Mouse (Mus musculus) hindbrain, embryonic 15.5 days (tissue): ENCODE measurements around the gene Ctnnal1. TPM values are rescaled to one million over a fixed set of nuclear protein-coding genes. Genes with fewer than 3 reads are reported as not detected.
A peak's percentile ranks its signal among the peaks of the same experiment; 100 is the strongest.

Experiments
- ATAC-seq: fragments of 200-750 bp; cut with Nextera tagmentation; 2 replicates; pipeline ENCODE4 v1.8.0; 2017; ENCODE audit warnings: low read depth, moderate number of reproducible peaks, moderate TSS enrichment; ENCODE audit not compliant: low FRiP score
- H3K27ac ChIP-seq: fragments of 300-500 bp; sonication (generic); replicated peaks from 2 replicates; pipeline ENCODE4 v1.5.1; 2015; ENCODE audit warnings: mild to moderate bottlenecking, inconsistent platforms
- H3K27me3 ChIP-seq: fragments of 300-500 bp; sonication (generic); 2 replicates; pipeline ENCODE4 v1.6.1; 2015; ENCODE audit warnings: control low read depth, inconsistent platforms
- H3K36me3 ChIP-seq: fragments of 300-500 bp; sonication (generic); 2 replicates; pipeline ENCODE4 v1.6.1; 2015; ENCODE audit warnings: control low read depth, inconsistent platforms
- H3K4me1 ChIP-seq: fragments of 300-500 bp; sonication (generic); replicated peaks from 2 replicates; pipeline ENCODE4 v1.6.1; 2015; ENCODE audit warnings: control low read depth, inconsistent platforms
- H3K4me2 ChIP-seq: fragments of 300-500 bp; sonication (generic); 2 replicates; pipeline ENCODE4 v1.6.1; 2015; ENCODE audit warnings: moderate library complexity, mild to moderate bottlenecking, inconsistent platforms
- H3K4me3 ChIP-seq: fragments of 300-500 bp; sonication (generic); 2 replicates; pipeline ENCODE4 v1.5.1; 2015; ENCODE audit warnings: mild to moderate bottlenecking, inconsistent platforms
- H3K9ac ChIP-seq: fragments of 300-500 bp; sonication (generic); 2 replicates; pipeline ENCODE4 v1.6.1; 2015; ENCODE audit warnings: inconsistent platforms
- H3K9me3 ChIP-seq: fragments of 300-500 bp; sonication (generic); 2 replicates; pipeline ENCODE4 v1.6.1; 2016; ENCODE audit warnings: control low read depth, inconsistent platforms
- WGBS: fragments of 180-500 bp; shearing (Covaris S2); methylation state at CpG from one replicate; pipeline ENCODE4 v1.1.7; 2015; 5-methylcytosine and 5-hydroxymethylcytosine counted together
- polyA plus RNA-seq: library from polyadenylated mRNA; unstranded; fragments of >200 nt; fragmentation: Nextera tagmentation; extraction: Ambion mirVana; gene quantifications from 2 replicates; pipeline ENCODE4 v1.2.1, GENCODE M21; 2015

Gene Ctnnal1
- polyA plus RNA-seq, 1 experiment from 2014 or later, result 15.7 TPM

DNA sequence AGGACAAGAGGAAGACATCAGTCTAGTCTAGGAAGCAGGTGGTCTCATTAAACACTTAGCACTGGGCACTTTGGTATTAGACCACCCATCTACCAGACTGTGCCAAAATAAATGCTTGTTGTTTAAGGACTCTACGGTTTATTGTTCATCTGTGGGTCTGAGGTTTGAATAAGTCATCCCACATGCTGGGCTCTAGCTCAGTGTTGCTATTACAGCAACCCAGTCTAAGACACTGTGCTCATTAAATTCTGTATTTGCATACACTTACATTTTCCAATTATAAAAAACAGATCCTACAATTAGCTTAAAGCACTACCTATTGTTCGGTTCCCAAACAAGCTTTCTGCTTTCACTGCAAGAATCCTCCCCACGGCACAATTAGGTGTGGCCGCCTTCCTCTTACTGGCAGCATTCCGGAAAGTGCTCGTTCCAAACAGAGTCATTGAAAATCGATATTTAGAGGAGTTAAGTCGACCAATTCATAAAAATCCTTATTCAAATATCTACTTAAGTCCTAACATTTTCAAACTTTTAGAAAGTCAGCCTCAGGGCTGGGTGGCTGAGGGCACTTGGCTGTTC is 8.5 kb downstream of the Ctnnal1 start:
- Histone ChIP-seq H3K36me3 (no peaks in the 10 kb centered on the region), H3K27ac (no peak overlapping the region), H3K4me2 (no peak overlapping the region), H3K4me1 (peaks cover 4% of the 10 kb centered on the region; the same call in 1 of the 2 replicates), H3K9me3 (no peaks in the 10 kb centered on the region), H3K27me3 (no peaks in the 10 kb centered on the region), H3K4me3 (no peak overlapping the region), H3K9ac (no peak overlapping the region)
- 82% methylated on average over 8 of the region's 8 CpGs for WGBS
- ATAC-seq, result peak; percentile 61; the same call in 1 of the 2 replicates

DNA sequence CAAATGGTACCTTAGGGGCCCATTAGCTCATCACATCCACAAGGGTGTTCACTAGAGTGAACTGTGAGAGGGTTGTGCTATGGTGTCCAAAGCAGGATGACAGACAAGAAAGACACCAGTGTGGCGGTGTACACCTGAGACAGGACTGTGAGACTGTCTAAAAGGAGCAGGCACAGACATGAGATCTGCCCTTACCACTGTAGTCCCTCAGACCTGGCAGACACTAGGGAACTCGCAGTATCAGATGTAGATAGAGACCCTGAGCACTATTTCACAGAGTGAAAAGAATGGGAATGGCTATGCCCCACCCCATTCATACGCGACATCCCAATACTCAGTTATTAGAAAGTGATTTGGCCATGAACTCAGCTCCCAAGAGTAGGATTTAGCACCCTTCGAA is 9.1 kb downstream of the Ctnnal1 start:
- Histone ChIP-seq H3K27ac (no peak overlapping the region), H3K36me3 (no peaks in the 10 kb centered on the region), H3K27me3 (no peaks in the 10 kb centered on the region), H3K4me2 (no peak overlapping the region), H3K9me3 (no peaks in the 10 kb centered on the region), H3K9ac (no peak overlapping the region), H3K4me1 (peaks cover 4% of the 10 kb centered on the region; the same call in 1 of the 2 replicates), H3K4me3 (no peak overlapping the region)
- peak; percentile 54; the same call in 1 of the 2 replicates for ATAC-seq
- 93% methylated on average over 5 of the region's 5 CpGs for WGBS

DNA sequence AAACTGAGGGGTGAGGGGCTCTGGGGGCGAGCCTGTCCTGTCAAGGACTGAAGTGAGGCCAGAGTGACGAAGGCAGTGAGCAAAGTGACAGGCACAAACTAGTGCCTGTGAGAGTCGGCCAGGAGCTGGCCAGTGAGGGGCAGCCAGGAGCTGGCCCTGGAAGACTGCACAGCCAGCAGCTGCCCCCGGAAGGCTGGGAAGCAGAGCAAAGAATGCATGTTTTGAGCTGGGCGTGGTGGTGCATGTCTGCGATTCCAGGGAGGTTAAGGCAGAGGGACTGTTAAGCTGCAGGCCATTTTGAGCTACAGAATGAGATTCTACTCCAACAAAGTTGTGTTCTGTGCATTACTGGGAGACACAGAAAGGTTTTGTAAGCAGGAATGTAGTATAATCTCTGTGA is 14.3 kb downstream of the Ctnnal1 start:
- H3K9ac ChIP-seq, result no peak overlapping the region
- H3K9me3 ChIP-seq, result no peaks in the 10 kb centered on the region
- H3K36me3 ChIP-seq, result peaks cover 2% of the 10 kb centered on the region; the same call in 1 of the 2 replicates
- no peak overlapping the region for H3K27ac ChIP-seq
- no peak overlapping the region for H3K4me3 ChIP-seq
- H3K4me1 ChIP-seq, result peaks cover 8% of the 10 kb centered on the region; the same call in 1 of the 2 replicates
- 37% methylated on average over 6 of the region's 6 CpGs for WGBS
- no peak overlapping the region for H3K4me2 ChIP-seq
- ATAC-seq, result no peak
- no peaks in the 10 kb centered on the region for H3K27me3 ChIP-seq

DNA sequence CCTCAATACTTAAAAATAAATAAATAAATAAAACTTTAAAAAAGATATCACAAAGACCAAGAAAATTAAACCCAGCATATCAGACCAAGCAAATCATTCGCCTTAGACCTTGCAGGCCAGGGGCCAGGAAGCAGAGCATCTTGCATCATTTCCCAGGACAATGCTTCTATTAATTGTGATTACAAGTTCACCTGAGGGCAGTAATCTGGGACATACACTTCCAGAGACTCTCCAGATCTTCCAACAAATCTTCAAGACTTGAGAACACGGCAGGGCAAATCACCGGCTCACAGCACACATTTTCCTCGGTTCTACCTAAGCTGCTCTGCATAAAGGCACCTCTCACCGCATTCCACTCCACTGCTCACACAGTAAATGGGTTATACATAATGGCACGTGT is 16.9 kb downstream of the Ctnnal1 start:
- H3K4me3 ChIP-seq, result no peak overlapping the region
- no peak for ATAC-seq
- H3K4me1 ChIP-seq, result peaks cover 4% of the 10 kb centered on the region; the same call in 1 of the 2 replicates
- peaks cover 21% of the 10 kb centered on the region for H3K36me3 ChIP-seq
- H3K27me3 ChIP-seq, result no peaks in the 10 kb centered on the region
- H3K4me2 ChIP-seq, result no peak overlapping the region
- H3K9ac ChIP-seq, result no peak overlapping the region
- H3K9me3 ChIP-seq, result no peaks in the 10 kb centered on the region
- H3K27ac ChIP-seq, result no peak overlapping the region
- WGBS, result 90% methylated on average over 6 of the region's 6 CpGs

DNA sequence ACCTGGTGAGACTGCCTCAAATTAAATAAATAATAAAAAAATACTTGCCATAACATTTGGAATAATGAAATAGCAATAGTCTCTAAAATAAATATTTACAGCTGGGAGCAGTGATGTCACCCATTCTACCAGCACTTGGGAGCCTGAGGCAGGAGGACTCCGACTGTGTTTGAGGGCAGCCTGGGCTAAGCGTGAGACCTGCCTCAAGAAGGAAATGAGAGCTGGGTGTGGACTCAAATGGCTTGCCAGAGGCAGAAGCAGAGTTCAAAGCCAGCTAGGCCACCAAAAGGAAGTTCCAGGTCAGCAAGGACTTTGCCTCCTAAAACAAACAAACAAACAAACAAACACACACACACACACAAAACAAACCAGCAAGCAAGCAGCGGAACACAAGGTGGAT is 17.6 kb downstream of the Ctnnal1 start:
- Histone ChIP-seq H3K27ac (no peak overlapping the region), H3K9me3 (no peaks in the 10 kb centered on the region), H3K36me3 (peaks cover 22% of the 10 kb centered on the region), H3K4me1 (peaks cover 4% of the 10 kb centered on the region; the same call in 1 of the 2 replicates), H3K4me2 (no peak overlapping the region), H3K27me3 (no peaks in the 10 kb centered on the region), H3K9ac (no peak overlapping the region), H3K4me3 (no peak overlapping the region)
- no peak for ATAC-seq
- 100% methylated on average over 3 of the region's 3 CpGs for WGBS

DNA sequence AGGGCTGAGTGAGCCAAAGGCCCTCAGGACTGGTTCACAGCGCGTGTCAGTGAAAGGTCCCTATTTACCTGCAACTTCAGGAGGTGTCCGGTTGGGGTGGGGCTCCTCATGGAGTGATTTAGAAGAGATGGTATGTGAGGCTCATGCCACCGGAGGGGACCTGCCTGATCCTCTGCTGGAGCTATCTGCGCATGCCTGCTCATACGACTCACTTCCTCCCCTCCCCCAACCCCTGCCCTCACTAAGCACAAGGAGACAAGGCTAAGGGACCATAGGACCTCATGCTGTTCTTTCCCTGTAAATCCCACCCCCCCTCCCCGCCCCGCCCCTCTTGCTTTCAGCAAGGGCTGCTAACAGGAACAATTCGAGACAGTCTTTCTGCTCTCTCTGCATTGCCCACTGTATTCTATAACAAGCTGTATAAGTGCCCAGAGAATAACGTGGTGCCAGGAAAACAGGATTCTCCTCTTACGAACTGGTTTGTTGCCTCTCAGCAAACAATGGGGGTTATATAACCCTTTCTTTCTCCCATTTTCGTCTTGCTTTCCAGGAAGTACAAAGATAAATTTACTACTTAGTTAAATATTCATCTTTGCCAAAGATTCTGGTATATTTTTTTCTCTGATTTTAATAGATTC is 19.0 kb downstream of the Ctnnal1 start:
- H3K27ac ChIP-seq, result no peak overlapping the region
- H3K4me2 ChIP-seq, result no peak overlapping the region
- WGBS, result 65% methylated on average over 12 of the region's 12 CpGs
- H3K4me3 ChIP-seq, result no peak overlapping the region
- H3K27me3 ChIP-seq, result no peaks in the 10 kb centered on the region
- peaks cover 4% of the 10 kb centered on the region; the same call in 1 of the 2 replicates for H3K4me1 ChIP-seq
- H3K9me3 ChIP-seq, result no peaks in the 10 kb centered on the region
- H3K9ac ChIP-seq, result no peak overlapping the region
- ATAC-seq, result 0 out of 2 replicates have a peak, but pooled peaks have one; percentile 30
- peaks cover 28% of the 10 kb centered on the region for H3K36me3 ChIP-seq

DNA sequence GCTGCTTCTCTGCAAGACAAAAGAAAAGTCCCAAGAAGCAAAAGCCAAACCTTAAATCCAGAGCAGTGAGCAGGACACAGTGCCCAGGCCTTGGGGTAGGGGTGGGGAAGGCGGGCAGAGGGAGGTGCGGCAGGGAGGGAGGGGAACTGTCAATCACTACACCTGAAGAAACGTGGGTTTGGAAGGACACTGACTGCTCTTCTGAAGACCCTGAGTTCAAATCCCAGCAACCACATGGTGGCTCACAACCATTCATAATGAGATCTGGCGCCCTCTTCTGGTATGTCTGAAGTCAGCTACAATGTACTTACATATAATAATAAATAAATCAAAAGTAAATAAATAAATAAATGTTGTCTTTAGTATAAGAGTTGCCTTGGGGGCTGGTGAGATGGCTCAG is 20.1 kb downstream of the Ctnnal1 start:
- no peak overlapping the region for H3K27ac ChIP-seq
- no peak overlapping the region for H3K4me2 ChIP-seq
- no peak overlapping the region for H3K4me3 ChIP-seq
- 95% methylated on average over 4 of the region's 4 CpGs for WGBS
- peaks cover 38% of the 10 kb centered on the region for H3K36me3 ChIP-seq
- H3K27me3 ChIP-seq, result no peaks in the 10 kb centered on the region
- no peak for ATAC-seq
- H3K9me3 ChIP-seq, result no peaks in the 10 kb centered on the region
- no peak overlapping the region for H3K9ac ChIP-seq
- H3K4me1 ChIP-seq, result no peaks in the 10 kb centered on the region

DNA sequence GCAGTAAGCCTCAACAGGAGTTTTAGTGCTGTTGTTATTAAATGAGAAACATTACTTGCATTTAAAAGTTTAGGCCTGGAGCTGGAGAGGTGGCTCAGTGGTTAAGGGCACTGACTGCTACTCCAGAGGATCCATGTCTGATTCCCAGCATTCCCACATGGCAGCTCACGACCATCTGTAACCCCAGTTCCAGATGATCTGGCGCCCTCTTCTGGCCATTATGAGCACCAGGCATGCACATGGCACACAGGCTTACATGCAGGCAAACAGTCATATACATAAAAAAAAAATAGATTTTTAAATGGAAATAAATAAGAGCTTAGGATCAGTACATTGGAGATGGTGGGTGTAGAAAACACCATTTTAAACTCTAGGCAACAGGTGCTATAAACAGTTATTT is 21.0 kb downstream of the Ctnnal1 start:
- no peak overlapping the region for H3K9ac ChIP-seq
- ATAC-seq, result no peak
- H3K9me3 ChIP-seq, result no peaks in the 10 kb centered on the region

DNA sequence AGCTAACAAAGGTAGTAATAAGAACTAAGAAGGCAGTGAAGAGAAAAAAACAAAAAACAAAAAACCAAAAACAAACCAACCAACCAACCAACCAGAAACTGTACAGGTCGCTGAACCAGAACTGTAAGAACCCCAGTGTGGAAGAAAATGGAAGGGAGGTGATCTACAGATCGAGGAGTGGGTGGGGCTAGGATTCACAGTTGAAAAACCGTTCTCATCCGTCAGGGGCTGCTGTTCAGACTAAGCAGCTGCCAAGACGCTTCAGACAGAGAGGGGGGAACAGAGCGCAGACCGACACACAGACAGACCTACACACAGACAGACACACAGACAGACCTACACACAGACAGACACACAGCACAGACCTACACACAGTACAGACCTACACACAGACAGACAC is 22.5 kb downstream of the Ctnnal1 start:
- Histone ChIP-seq H3K4me2 (no peak overlapping the region), H3K4me1 (no peaks in the 10 kb centered on the region), H3K36me3 (peaks cover 54% of the 10 kb centered on the region), H3K27me3 (no peaks in the 10 kb centered on the region), H3K9me3 (no peaks in the 10 kb centered on the region), H3K4me3 (no peak overlapping the region), H3K9ac (no peak overlapping the region), H3K27ac (no peak overlapping the region)
- WGBS, result 84% methylated on average over 7 of the region's 7 CpGs
- ATAC-seq, result no peak

More for the DNA sequence above, 21.0 kb downstream of the Ctnnal1 start:
- 92% methylated on average over 2 of the region's 2 CpGs for WGBS
- Histone ChIP-seq H3K36me3 (peaks cover 44% of the 10 kb centered on the region), H3K4me3 (no peak overlapping the region), H3K27ac (no peak overlapping the region), H3K4me2 (no peak overlapping the region), H3K27me3 (no peaks in the 10 kb centered on the region), H3K4me1 (no peaks in the 10 kb centered on the region)

DNA sequence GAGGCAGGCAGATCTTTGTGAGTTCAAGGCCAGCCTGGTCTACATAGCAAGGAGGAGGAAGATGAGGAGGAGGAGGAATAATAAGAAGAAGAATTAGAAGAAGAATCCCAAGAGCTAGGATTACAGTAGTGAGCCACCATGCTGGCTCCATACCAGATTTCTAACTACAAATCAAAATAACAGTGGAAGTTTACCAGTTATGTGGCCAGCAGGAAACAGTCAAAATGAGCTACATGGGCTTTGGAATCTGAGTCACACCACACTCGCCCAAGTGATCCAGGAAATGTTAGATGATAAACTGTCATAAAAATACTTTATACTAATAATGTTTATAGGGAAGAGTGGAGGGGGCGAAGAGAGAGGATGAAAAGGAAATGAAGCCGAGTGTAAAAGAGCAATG is 24.7 kb downstream of the Ctnnal1 start:
- 93% methylated on average over 3 of the region's 3 CpGs for WGBS
- Histone ChIP-seq H3K36me3 (peaks cover 53% of the 10 kb centered on the region), H3K27ac (no peak overlapping the region), H3K4me3 (no peak overlapping the region), H3K4me1 (no peaks in the 10 kb centered on the region), H3K27me3 (no peaks in the 10 kb centered on the region), H3K4me2 (no peak overlapping the region), H3K9ac (no peak overlapping the region), H3K9me3 (no peaks in the 10 kb centered on the region)
- no peak for ATAC-seq

DNA sequence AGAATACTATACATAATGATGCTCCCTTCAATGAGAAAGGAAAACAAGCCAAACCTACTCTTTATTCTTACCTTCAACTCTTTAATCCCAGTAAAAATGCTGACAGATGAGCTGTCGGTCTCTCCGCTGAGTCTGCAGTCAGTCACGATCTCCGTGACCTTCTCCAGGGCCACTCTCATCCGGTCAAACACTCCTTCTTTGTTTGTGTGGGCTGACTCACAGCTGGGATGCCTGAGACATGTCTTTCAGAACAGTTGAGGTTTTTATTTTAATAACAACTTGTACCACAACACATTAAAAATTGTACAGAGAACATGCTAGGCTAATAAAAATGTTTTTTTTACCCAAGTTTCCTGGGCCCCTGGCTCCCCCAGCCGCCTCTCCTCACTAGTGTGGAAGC is 27.3 kb downstream of the Ctnnal1 start:
- WGBS, result 81% methylated on average over 6 of the region's 6 CpGs
- H3K36me3 ChIP-seq, result peaks cover 49% of the 10 kb centered on the region

DNA sequence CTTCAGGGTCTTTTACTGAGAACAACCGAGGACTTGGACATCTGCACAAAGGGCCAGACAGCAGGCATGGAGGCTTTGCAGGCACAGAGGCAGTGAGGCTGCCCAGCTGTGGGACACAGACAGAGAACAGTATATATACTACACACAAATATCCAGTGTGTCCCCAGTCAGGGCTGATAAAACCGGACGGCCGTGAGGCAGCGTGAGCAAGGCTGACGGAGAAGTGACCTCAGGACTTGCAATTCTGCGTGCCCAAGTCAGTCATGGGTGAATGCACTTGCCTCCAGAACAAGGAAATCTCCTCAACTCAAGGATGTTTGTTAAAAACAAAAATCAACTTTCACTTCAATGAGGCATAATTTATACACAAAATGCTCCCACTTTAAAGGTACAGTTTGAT is 33.0 kb downstream of the Ctnnal1 start:
- Histone ChIP-seq H3K4me3 (no peak overlapping the region), H3K9me3 (no peaks in the 10 kb centered on the region), H3K4me2 (no peak overlapping the region), H3K4me1 (no peaks in the 10 kb centered on the region), H3K36me3 (peaks cover 31% of the 10 kb centered on the region), H3K27ac (no peak overlapping the region), H3K27me3 (no peaks in the 10 kb centered on the region), H3K9ac (no peak overlapping the region)
- no peak for ATAC-seq
- 88% methylated on average over 7 of the region's 7 CpGs for WGBS

More for the DNA sequence above, 27.3 kb downstream of the Ctnnal1 start:
- Histone ChIP-seq H3K27ac (no peak overlapping the region), H3K27me3 (no peaks in the 10 kb centered on the region), H3K9me3 (no peaks in the 10 kb centered on the region), H3K9ac (no peak overlapping the region), H3K4me1 (no peaks in the 10 kb centered on the region), H3K4me2 (no peak overlapping the region), H3K4me3 (no peak overlapping the region)
- no peak for ATAC-seq
